Mouse (Mus musculus) CH12.LX (cell line): ENCODE data around the gene Mrtfa. TPM values are rescaled to one million over a fixed set of nuclear protein-coding genes. Genes with fewer than 3 reads are reported as not detected.

Experiments used
- DNase-seq: peaks from one replicate; pipeline ENCODE4 v3.0.0-alpha.2; 2013; ENCODE audit errors: extremely low read depth
- H3K27ac ChIP-seq: 2 replicates; pipeline ENCODE4 v1.5.1; 2012; ENCODE audit warnings: low read depth, mild to moderate bottlenecking, control low read depth, moderate library complexity; ENCODE audit not compliant: insufficient read depth
- H3K27me3 ChIP-seq: replicated peaks from 2 replicates; pipeline ENCODE3; 2012; ENCODE audit warnings: inconsistent platforms
- H3K36me3 ChIP-seq, 2 experiments: replicated peaks in 1 of 2; 2 replicates each; pipeline versions ENCODE3 to v1.6.1; 2012; ENCODE audit warnings: inconsistent platforms in 1 of 2, low read length in 1 of 2, mild to moderate bottlenecking in 1 of 2, mixed read lengths in 1 of 2, moderate library complexity in 1 of 2; ENCODE audit not compliant: control insufficient read depth in 1 of 2, insufficient read depth in 1 of 2
- H3K4me1 ChIP-seq, 2 experiments: 2 replicates each; pipeline ENCODE4 v1.6.1; 2012; ENCODE audit warnings: inconsistent platforms in 1 of 2, moderate library complexity in 1 of 2; ENCODE audit not compliant: insufficient read depth in 2 of 2, control insufficient read depth in 1 of 2
- H3K4me2 ChIP-seq: 2 replicates; pipeline ENCODE4 v1.6.1; 2012; ENCODE audit warnings: low read depth, mild to moderate bottlenecking, control low read depth; ENCODE audit not compliant: poor library complexity, insufficient read depth, severe bottlenecking
- H3K4me3 ChIP-seq, 3 experiments: fragments of 150-350 bp in 1 of 3; sonication (generic) in 1 of 3; replicated peaks in 1 of 3; 2 replicates each; pipeline versions ENCODE3 to v1.5.1; 2011 to 2012; ENCODE audit warnings: low read depth in 2 of 3, low read length in 2 of 3, mild to moderate bottlenecking in 2 of 3, moderate library complexity in 2 of 3, control low read depth in 1 of 3, improper control_type of control experiment in 1 of 3, inconsistent platforms in 1 of 3, mixed read lengths in 1 of 3; ENCODE audit not compliant: poor library complexity in 1 of 3
- H3K79me2 ChIP-seq: replicated peaks from 2 replicates; pipeline ENCODE4 v1.6.1; 2012; ENCODE audit warnings: mild to moderate bottlenecking, moderate library complexity; ENCODE audit not compliant: control insufficient read depth, poor library complexity, insufficient read depth, severe bottlenecking; ENCODE audit errors: extremely low read depth
- H3K9ac ChIP-seq: 2 replicates; pipeline ENCODE4 v1.6.1; 2012; ENCODE audit warnings: low read depth, mild to moderate bottlenecking, control low read depth, moderate library complexity; ENCODE audit not compliant: insufficient read depth
- H3K9me3 ChIP-seq: replicated peaks from 2 replicates; pipeline ENCODE3; 2012; ENCODE audit warnings: low read length, inconsistent platforms, mixed read lengths
- CHD1 ChIP-seq: IDR thresholded peaks from 2 replicates; pipeline ENCODE4 v1.6.1; 2012; ENCODE audit warnings: low read depth, low read length, improper control_type of control experiment, inconsistent platforms
- CHD2 ChIP-seq: IDR thresholded peaks from 2 replicates; pipeline ENCODE4 v1.6.1; 2011; ENCODE audit warnings: low read length, improper control_type of control experiment
- ELF1 ChIP-seq: IDR thresholded peaks from 2 replicates; pipeline ENCODE4 v1.6.1; 2014; ENCODE audit warnings: low read depth, mild to moderate bottlenecking, inconsistent platforms, low read length, improper control_type of control experiment
- ETS1 ChIP-seq: conservative IDR thresholded peaks from 2 replicates; pipeline ENCODE4 v1.6.1; 2012; ENCODE audit warnings: low read depth, mild to moderate bottlenecking, inconsistent platforms, low read length, improper control_type of control experiment, moderate library complexity
- GABPA ChIP-seq: IDR thresholded peaks from 2 replicates; pipeline ENCODE4 v1.6.1; 2012; ENCODE audit warnings: low read depth, low read length, improper control_type of control experiment, inconsistent platforms; ENCODE audit not compliant: insufficient replicate concordance
- HCFC1 ChIP-seq: IDR thresholded peaks from 2 replicates; pipeline ENCODE4 v1.6.1; 2012; ENCODE audit warnings: low read depth, mild to moderate bottlenecking, inconsistent platforms, low read length, improper control_type of control experiment
- IRF4 ChIP-seq: IDR thresholded peaks from 2 replicates; pipeline ENCODE4 v1.6.1; 2014; ENCODE audit warnings: low read depth, mild to moderate bottlenecking, inconsistent platforms, low read length, improper control_type of control experiment
- KAT2A ChIP-seq: IDR thresholded peaks from 2 replicates; pipeline ENCODE4 v1.6.1; 2012; ENCODE audit warnings: low read length, improper control_type of control experiment, inconsistent platforms; ENCODE audit not compliant: insufficient replicate concordance
- MAFK ChIP-seq: IDR thresholded peaks from 2 replicates; pipeline ENCODE4 v1.6.1; 2011; ENCODE audit warnings: low read length, improper control_type of control experiment; ENCODE audit not compliant: insufficient replicate concordance
- MAX ChIP-seq: IDR thresholded peaks from 2 replicates; pipeline ENCODE4 v1.6.1; 2011; ENCODE audit warnings: low read length, improper control_type of control experiment
- MXI1 ChIP-seq: IDR thresholded peaks from 2 replicates; pipeline ENCODE4 v1.6.1; 2011; ENCODE audit warnings: mild to moderate bottlenecking, low read depth, low read length, improper control_type of control experiment
- MYC ChIP-seq: IDR thresholded peaks from 2 replicates; pipeline ENCODE4 v1.6.1; 2011; ENCODE audit warnings: low read depth, mild to moderate bottlenecking, improper control_type of control experiment, low read length
- NELFE ChIP-seq: IDR thresholded peaks from 2 replicates; pipeline ENCODE4 v1.6.1; 2011; ENCODE audit warnings: low read depth, low read length, improper control_type of control experiment
- POLR2A ChIP-seq: IDR thresholded peaks from 2 replicates; pipeline ENCODE4 v1.6.1; 2011; ENCODE audit warnings: low read depth, mild to moderate bottlenecking, improper control_type of control experiment, low read length
- POLR2AphosphoS2 ChIP-seq: IDR thresholded peaks from 2 replicates; pipeline ENCODE4 v1.6.1; 2011; ENCODE audit warnings: low read depth, low read length, improper control_type of control experiment
- RAD21 ChIP-seq: IDR thresholded peaks from 2 replicates; pipeline ENCODE4 v1.6.1; 2011; ENCODE audit warnings: low read depth, mild to moderate bottlenecking, low read length, improper control_type of control experiment, moderate library complexity
- RCOR1 ChIP-seq: conservative IDR thresholded peaks from 2 replicates; pipeline ENCODE4 v1.6.1; 2012; ENCODE audit warnings: low read depth, mild to moderate bottlenecking, inconsistent platforms, low read length, improper control_type of control experiment
- SIN3A ChIP-seq: IDR thresholded peaks from 2 replicates; pipeline ENCODE4 v1.6.1; 2012; ENCODE audit warnings: low read length, improper control_type of control experiment, inconsistent platforms
- SMC3 ChIP-seq: IDR thresholded peaks from 2 replicates; pipeline ENCODE4 v1.6.1; 2011; ENCODE audit warnings: low read depth, low read length, improper control_type of control experiment
- USF1 ChIP-seq: IDR thresholded peaks from 2 replicates; pipeline ENCODE4 v1.6.1; 2014; ENCODE audit warnings: low read depth, mild to moderate bottlenecking, inconsistent platforms, low read length, improper control_type of control experiment
- USF2 ChIP-seq: conservative IDR thresholded peaks from 2 replicates; pipeline ENCODE4 v1.6.1; 2011; ENCODE audit warnings: low read depth, low read length, improper control_type of control experiment
- ZKSCAN1 ChIP-seq: IDR thresholded peaks from 2 replicates; pipeline ENCODE4 v1.6.1; 2012; ENCODE audit warnings: low read depth, inconsistent platforms, low read length, improper control_type of control experiment, borderline replicate concordance
- ZMIZ1 ChIP-seq: IDR thresholded peaks from 2 replicates; pipeline ENCODE4 v1.6.1; 2012; ENCODE audit warnings: low read depth, mild to moderate bottlenecking, inconsistent platforms, low read length, improper control_type of control experiment
- ZNF384 ChIP-seq: IDR thresholded peaks from 2 replicates; pipeline ENCODE4 v1.6.1; 2012; ENCODE audit warnings: low read depth, low read length, improper control_type of control experiment, inconsistent platforms
- dilution Hi-C: fragments of 300-500 bp; cut with MboI; formaldehyde crosslinking; loops from 2 replicates; pipeline ENCODE4 v1.14.3; 2020; ENCODE audit warnings: low sequenced_read_pairs; ENCODE audit not compliant: extremely low pct_unique_long_range_greater_than_20kb, extremely low pct_ligation_motif_present
- in situ Hi-C: fragments of 300-500 bp; cut with MboI; formaldehyde crosslinking; loops from 3 replicates; pipeline ENCODE4 v1.14.3; 2019; ENCODE audit warnings: low sequenced_read_pairs, low pct_ligation_motif_present, low pct_unique_long_range_greater_than_20kb, mixed read lengths
- polyA plus RNA-seq: library from polyadenylated mRNA; unstranded; fragments of >175 nt; gene quantifications from 2 replicates; pipeline ENCODE4 v1.2.1, GENCODE M21; 2012; ENCODE audit warnings: low read depth; ENCODE audit not compliant: insufficient read length
- total RNA-seq, 2 experiments: library from RNA; depleted of rRNA; stranded (reverse); fragments of 300-350 nt in 1 of 2; fragments of >200 nt in 1 of 2; gene quantifications; 2 replicates each; pipeline ENCODE4 v1.2.3; 2012 to 2014

The Mrtfa gene
- total and polyA plus RNA-seq, 3 experiments, result 4.6 to 23.2 (median 8.2) TPM

GRCm38 (mm10) chr15:81007905-81008304 lies 182.7 kb downstream of the Mrtfa start:
- TF ChIP-seq SIN3A, result no peak
- no peak for TF ChIP-seq USF1
- no peak for TF ChIP-seq MAFK
- no peak for TF ChIP-seq CHD1
- H3K4me1 ChIP-seq, result no peaks in the 10 kb centered on the region
- in situ Hi-C loops, result no loop called here
- H3K4me2 ChIP-seq, result no peak overlapping the region
- no peak overlapping the region for H3K27ac ChIP-seq
- H3K9ac ChIP-seq, result no peak overlapping the region
- DNase-seq, result no peak
- no peak overlapping the region for H3K4me3 ChIP-seq
- peaks cover 62 to 91% of the 10 kb centered on the region in 2 experiments for H3K36me3 ChIP-seq
- no peaks in the 10 kb centered on the region for H3K79me2 ChIP-seq
- H3K27me3 ChIP-seq, result no peaks in the 10 kb centered on the region
- dilution Hi-C loops, result no loop called here
- no peaks in the 10 kb centered on the region for H3K9me3 ChIP-seq

- H3K27ac ChIP-seq, result no peak overlapping the region
- H3K79me2 ChIP-seq, result no peaks in the 10 kb centered on the region
- no peaks in the 10 kb centered on the region for H3K27me3 ChIP-seq
- dilution Hi-C loops (no loop called here), in situ Hi-C loops (no loop called here)
- H3K4me2 ChIP-seq, result no peak overlapping the region
- H3K9me3 ChIP-seq, result no peaks in the 10 kb centered on the region
- no peaks in the 10 kb centered on the region for H3K4me1 ChIP-seq
- no peak for DNase-seq
- H3K36me3 ChIP-seq, result peaks cover 64 to 92% of the 10 kb centered on the region in 2 experiments
- H3K4me3 ChIP-seq, result no peak overlapping the region
- H3K9ac ChIP-seq, result no peak overlapping the region
- TF ChIP-seq USF2 (no peak), POLR2A (no peak), RAD21 (no peak), ZNF384 (no peak), IRF4 (no peak), ZKSCAN1 (no peak), ZMIZ1 (no peak)
- TF ChIP-seq, all 38 proteins: peak for 0
Observed at GRCm38 (mm10) chr15:81007339-81007738, 183.2 kb downstream of the Mrtfa start.

GRCm38 (mm10) chr15:81006127-81006735 lies 184.3 kb downstream of the Mrtfa start:
- Histone ChIP-seq H3K4me1 (no peaks in the 10 kb centered on the region), H3K4me2 (no peak overlapping the region), H3K27ac (no peak overlapping the region), H3K36me3 (peaks cover 55 to 85% of the 10 kb centered on the region in 2 experiments), H3K4me3 (no peak overlapping the region), H3K9ac (no peak overlapping the region), H3K9me3 (no peaks in the 10 kb centered on the region), H3K27me3 (no peaks in the 10 kb centered on the region), H3K79me2 (no peaks in the 10 kb centered on the region)
- DNase-seq, result no peak
- TF ChIP-seq KAT2A (no peak), USF1 (no peak), POLR2AphosphoS2 (no peak), HCFC1 (no peak), MAX (no peak), ZKSCAN1 (no peak), ETS1 (no peak), MXI1 (no peak), ELF1 (no peak), GABPA (no peak), USF2 (no peak), RCOR1 (no peak), CHD2 (no peak), SMC3 (no peak), MAFK (no peak), MYC (no peak), NELFE (no peak)
- in situ Hi-C loops, result no loop called here
- dilution Hi-C loops, result no loop called here
